Mouse (Mus musculus): ENCODE data around the gene Muc4.

Gene Muc4

DNA sequence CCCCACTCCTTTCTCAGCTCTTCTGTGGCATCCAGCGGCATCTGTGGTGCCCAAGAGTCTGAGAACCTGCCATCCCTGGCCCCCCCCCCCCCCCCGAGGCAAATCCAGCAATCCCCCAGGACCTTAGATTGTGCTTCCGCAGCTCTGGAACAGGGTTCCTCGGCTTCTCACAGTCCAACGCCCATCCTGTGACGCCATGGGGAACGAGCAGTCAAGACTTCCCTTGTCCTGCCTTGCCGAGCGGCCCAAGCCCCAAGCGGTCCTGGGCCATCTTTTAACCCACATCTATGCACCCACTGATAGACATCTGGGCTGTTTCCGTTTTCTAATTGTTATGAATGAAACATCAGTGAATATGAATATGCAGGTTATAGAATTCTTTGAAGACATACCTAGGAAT is 23.5 kb upstream of the Muc4 start:
- no peaks in the 10 kb centered on the region for H3K9me3 ChIP-seq (ENCODE audit: low read length)
- peaks cover 48% of the 10 kb centered on the region for H3K4me1 ChIP-seq (replicated peaks; ENCODE audit: low read depth, low read length)
- H3K36me3 ChIP-seq (ENCODE audit: insufficient read depth, low read length): no peaks in the 10 kb centered on the region
- 0 out of 2 replicates have a peak overlapping the region, but pooled peaks have one; percentile 20 for H3K4me3 ChIP-seq (replicated peaks; ENCODE audit: low read length)
- TF ChIP-seq CTCF (conservative IDR thresholded peaks at IDR 0.05; ENCODE audit: low read length): no peak
- no peak for TF ChIP-seq NANOG (IDR thresholded peaks at IDR 0.05; ENCODE audit: borderline replicate concordance, low read length)
- no peak for TF ChIP-seq POU5F1 (IDR thresholded peaks at IDR 0.05; ENCODE audit: borderline replicate concordance, low read length)
- 0 out of 2 replicates have a peak, but pooled peaks cover 9% of the 10 kb centered on the region for H3K27me3 ChIP-seq (ENCODE audit: insufficient read depth, low read length)

DNA sequence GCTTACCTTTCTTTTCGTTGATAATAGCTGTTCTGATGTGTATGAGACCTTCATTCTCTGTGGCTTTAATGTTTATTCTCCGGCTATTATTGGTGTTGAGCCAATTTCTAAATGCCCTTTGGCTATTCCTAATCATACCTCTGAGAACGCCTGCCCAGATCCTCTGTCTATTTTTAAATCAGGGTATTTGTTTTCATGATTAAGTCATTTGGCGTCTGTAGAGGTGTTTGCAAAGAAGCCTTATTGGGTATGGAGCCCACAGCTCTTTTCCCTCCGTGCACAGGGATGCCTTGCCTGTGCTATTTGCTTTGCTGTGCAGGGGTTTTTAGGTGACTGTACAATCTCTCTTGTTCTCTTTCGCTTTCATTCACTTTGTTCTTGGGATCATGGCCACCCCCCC is 22.1 kb upstream of the Muc4 start:
- Histone ChIP-seq H3K4me3 (replicated peaks; ENCODE audit: low read length) (no peak overlapping the region), H3K4me1 (replicated peaks; ENCODE audit: low read depth, low read length) (peaks cover 35% of the 10 kb centered on the region), H3K9me3 (ENCODE audit: low read length) (no peaks in the 10 kb centered on the region), H3K27me3 (ENCODE audit: insufficient read depth, low read length) (0 out of 2 replicates have a peak, but pooled peaks cover 10% of the 10 kb centered on the region), H3K36me3 (ENCODE audit: insufficient read depth, low read length) (no peaks in the 10 kb centered on the region)
- TF ChIP-seq CTCF (conservative IDR thresholded peaks at IDR 0.05; ENCODE audit: low read length): no peak
- TF ChIP-seq POU5F1 (IDR thresholded peaks at IDR 0.05; ENCODE audit: borderline replicate concordance, low read length): no peak
- TF ChIP-seq NANOG (IDR thresholded peaks at IDR 0.05; ENCODE audit: borderline replicate concordance, low read length): no peak

DNA sequence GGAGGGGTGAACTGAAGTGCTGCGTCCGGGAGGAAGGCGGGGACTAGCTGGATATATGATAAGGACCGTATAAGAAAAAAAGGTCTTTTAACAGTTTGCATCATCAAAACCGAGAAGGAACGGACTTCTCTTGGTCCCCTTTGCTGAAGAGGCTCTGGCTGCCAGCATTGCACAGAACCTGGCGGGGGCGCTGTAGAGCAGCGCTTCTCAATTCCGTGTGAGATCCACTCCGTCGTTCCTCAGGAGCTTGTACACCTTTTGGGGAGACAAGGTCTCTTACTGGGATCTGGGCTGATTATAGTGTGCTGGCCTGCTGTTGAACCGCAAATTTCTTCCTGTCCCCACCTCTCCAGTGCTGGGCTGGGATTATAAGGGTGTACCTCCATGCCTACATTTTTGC is 20.3 kb upstream of the Muc4 start:
- TF ChIP-seq POU5F1 (IDR thresholded peaks at IDR 0.05; ENCODE audit: borderline replicate concordance, low read length): no peak
- no peak for TF ChIP-seq NANOG (IDR thresholded peaks at IDR 0.05; ENCODE audit: borderline replicate concordance, low read length)
- TF ChIP-seq CTCF (conservative IDR thresholded peaks at IDR 0.05; ENCODE audit: low read length): peak; percentile 92
- H3K4me1 ChIP-seq (replicated peaks; ENCODE audit: low read depth, low read length): peaks cover 29% of the 10 kb centered on the region
- H3K27me3 ChIP-seq (ENCODE audit: insufficient read depth, low read length): 0 out of 2 replicates have a peak, but pooled peaks cover 10% of the 10 kb centered on the region
- H3K36me3 ChIP-seq (ENCODE audit: insufficient read depth, low read length): no peaks in the 10 kb centered on the region
- H3K4me3 ChIP-seq (replicated peaks; ENCODE audit: low read length): peak overlapping the region; percentile 29; the same call in 1 of the 2 replicates
- H3K9me3 ChIP-seq (ENCODE audit: low read length): no peaks in the 10 kb centered on the region

DNA sequence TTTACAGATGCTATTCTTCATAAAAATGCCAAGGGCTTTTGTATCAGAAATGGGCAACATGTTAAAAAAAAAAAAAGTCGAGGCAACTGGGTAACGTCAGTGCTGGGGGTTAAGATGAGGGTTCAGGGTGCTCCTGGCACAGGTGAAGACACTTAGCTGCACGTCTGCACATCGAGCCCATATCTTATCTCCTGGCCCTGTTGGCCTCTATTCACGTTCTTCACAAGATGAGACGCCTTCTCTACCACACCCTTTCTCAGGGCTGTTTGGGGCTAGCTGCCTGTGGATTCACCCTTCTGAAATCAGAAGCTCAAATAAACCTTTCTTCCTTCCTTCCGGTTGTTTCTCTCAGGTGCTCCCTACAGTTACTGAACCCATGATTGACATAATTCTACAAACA is 12.5 kb upstream of the Muc4 start:
- Histone ChIP-seq H3K9me3 (ENCODE audit: low read length) (0 out of 2 replicates have a peak, but pooled peaks cover 3% of the 10 kb centered on the region), H3K36me3 (ENCODE audit: insufficient read depth, low read length) (no peaks in the 10 kb centered on the region), H3K27me3 (ENCODE audit: insufficient read depth, low read length) (no peaks in the 10 kb centered on the region), H3K4me1 (replicated peaks; ENCODE audit: low read depth, low read length) (no peaks in the 10 kb centered on the region), H3K4me3 (replicated peaks; ENCODE audit: low read length) (no peak overlapping the region)
- TF ChIP-seq CTCF (conservative IDR thresholded peaks at IDR 0.05; ENCODE audit: low read length): no peak
- no peak for TF ChIP-seq NANOG (IDR thresholded peaks at IDR 0.05; ENCODE audit: borderline replicate concordance, low read length)
- TF ChIP-seq POU5F1 (IDR thresholded peaks at IDR 0.05; ENCODE audit: borderline replicate concordance, low read length): no peak

DNA sequence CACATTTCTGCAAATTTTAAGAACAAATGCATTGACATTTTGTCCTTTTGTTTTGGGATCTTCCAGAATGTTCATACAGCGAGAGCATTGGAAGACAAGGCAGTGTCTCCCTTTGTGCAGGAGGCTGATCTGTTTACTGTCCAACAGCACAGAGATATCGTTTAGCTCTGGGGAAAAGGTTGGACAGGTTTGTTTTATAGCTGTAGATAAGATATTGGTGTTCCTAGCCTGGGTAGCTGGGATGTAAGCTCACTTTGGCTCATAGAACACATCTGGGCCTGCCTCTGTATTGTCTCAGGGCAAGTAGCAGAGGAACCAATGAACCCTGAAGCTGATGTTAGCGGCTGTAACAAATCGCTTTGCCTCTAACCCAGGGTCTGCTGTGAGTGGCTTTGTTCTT is 11.9 kb upstream of the Muc4 start:
- H3K27me3 ChIP-seq (ENCODE audit: insufficient read depth, low read length): no peaks in the 10 kb centered on the region
- H3K9me3 ChIP-seq (ENCODE audit: low read length): 0 out of 2 replicates have a peak, but pooled peaks cover 3% of the 10 kb centered on the region
- TF ChIP-seq POU5F1 (IDR thresholded peaks at IDR 0.05; ENCODE audit: borderline replicate concordance, low read length) (no peak), NANOG (IDR thresholded peaks at IDR 0.05; ENCODE audit: borderline replicate concordance, low read length) (no peak), CTCF (conservative IDR thresholded peaks at IDR 0.05; ENCODE audit: low read length) (no peak)

DNA sequence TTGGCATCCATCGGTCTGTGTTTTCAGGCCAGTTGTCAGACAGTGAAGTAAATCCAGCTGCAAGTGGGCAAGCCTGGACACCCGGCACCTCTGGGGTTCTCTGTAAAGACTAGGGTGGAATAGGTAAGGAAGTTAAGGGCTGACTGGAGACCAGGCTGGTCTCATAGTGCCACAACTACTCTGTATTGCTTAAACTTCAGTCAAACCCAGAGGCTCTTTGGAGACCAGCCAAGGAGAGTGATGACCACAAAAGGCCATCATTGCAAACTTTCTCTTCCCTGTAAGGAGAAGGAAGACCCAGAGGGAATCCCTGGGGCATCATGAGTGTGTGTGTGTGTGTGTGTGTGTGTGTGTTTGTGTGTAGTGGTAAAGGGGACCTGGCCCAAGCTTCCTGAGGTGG is 11.4 kb upstream of the Muc4 start:
- H3K4me3 ChIP-seq (replicated peaks; ENCODE audit: low read length): no peak overlapping the region
- TF ChIP-seq CTCF (conservative IDR thresholded peaks at IDR 0.05; ENCODE audit: low read length): no peak
- TF ChIP-seq POU5F1 (IDR thresholded peaks at IDR 0.05; ENCODE audit: borderline replicate concordance, low read length): no peak
- H3K4me1 ChIP-seq (replicated peaks; ENCODE audit: low read depth, low read length): no peaks in the 10 kb centered on the region

More for the DNA sequence above, 11.9 kb upstream of the Muc4 start:
- no peaks in the 10 kb centered on the region for H3K36me3 ChIP-seq (ENCODE audit: insufficient read depth, low read length)
- no peak overlapping the region for H3K4me3 ChIP-seq (replicated peaks; ENCODE audit: low read length)
- H3K4me1 ChIP-seq (replicated peaks; ENCODE audit: low read depth, low read length): no peaks in the 10 kb centered on the region

DNA sequence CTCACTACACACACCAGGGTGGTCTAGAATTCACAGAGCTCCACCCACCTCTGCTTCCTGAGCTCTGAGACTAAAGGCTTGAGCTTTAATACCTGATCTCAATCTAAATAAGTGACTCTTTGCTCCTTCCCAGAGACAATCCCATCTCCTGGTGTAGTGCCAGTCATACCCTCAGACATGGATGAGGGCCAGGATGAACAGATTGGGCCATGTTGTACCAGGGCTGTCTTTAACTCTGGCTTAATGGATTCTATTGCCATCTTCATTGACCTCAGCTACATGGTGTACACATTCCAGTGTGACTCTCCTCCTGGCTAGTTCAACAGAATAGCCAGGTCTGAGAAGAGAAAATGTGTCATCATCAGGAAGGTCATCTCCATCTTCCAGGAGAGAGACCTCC is 9.2 kb upstream of the Muc4 start:
- Histone ChIP-seq H3K4me1 (replicated peaks; ENCODE audit: low read depth, low read length) (peaks cover under 1% of the 10 kb centered on the region), H3K27me3 (ENCODE audit: insufficient read depth, low read length) (no peaks in the 10 kb centered on the region), H3K9me3 (ENCODE audit: low read length) (0 out of 2 replicates have a peak, but pooled peaks cover 3% of the 10 kb centered on the region), H3K36me3 (ENCODE audit: insufficient read depth, low read length) (no peaks in the 10 kb centered on the region), H3K4me3 (replicated peaks; ENCODE audit: low read length) (no peak overlapping the region)
- TF ChIP-seq CTCF (conservative IDR thresholded peaks at IDR 0.05; ENCODE audit: low read length): no peak
- TF ChIP-seq POU5F1 (IDR thresholded peaks at IDR 0.05; ENCODE audit: borderline replicate concordance, low read length): no peak
- TF ChIP-seq NANOG (IDR thresholded peaks at IDR 0.05; ENCODE audit: borderline replicate concordance, low read length): no peak

More for the DNA sequence above, 11.4 kb upstream of the Muc4 start:
- Histone ChIP-seq H3K36me3 (ENCODE audit: insufficient read depth, low read length) (no peaks in the 10 kb centered on the region), H3K27me3 (ENCODE audit: insufficient read depth, low read length) (no peaks in the 10 kb centered on the region), H3K9me3 (ENCODE audit: low read length) (0 out of 2 replicates have a peak, but pooled peaks cover 3% of the 10 kb centered on the region)

DNA sequence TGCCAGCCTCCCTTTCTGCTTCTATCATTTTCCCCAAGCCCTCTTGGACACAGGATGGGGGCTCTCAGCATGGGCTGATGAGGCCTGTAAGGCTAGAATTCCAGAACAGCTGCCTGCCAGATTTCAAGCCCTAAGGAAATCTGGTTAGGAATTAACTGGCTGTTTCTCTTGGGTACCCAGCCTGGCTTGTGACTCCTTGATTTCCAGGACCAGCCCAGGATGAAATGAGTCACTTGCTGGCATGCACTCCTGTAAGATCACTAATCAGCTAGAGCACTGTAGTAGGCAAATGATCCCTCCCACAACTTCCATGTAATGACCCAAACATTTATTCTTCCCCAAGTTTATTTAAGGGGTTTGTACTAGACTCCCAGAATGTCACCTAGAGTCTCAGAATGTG is 7.4 kb upstream of the Muc4 start:
- Histone ChIP-seq H3K9me3 (ENCODE audit: low read length) (0 out of 2 replicates have a peak, but pooled peaks cover 3% of the 10 kb centered on the region), H3K27me3 (ENCODE audit: insufficient read depth, low read length) (no peaks in the 10 kb centered on the region), H3K36me3 (ENCODE audit: insufficient read depth, low read length) (no peaks in the 10 kb centered on the region), H3K4me3 (replicated peaks; ENCODE audit: low read length) (no peak overlapping the region), H3K4me1 (replicated peaks; ENCODE audit: low read depth, low read length) (peaks cover 8% of the 10 kb centered on the region)
- no peak for TF ChIP-seq POU5F1 (IDR thresholded peaks at IDR 0.05; ENCODE audit: borderline replicate concordance, low read length)
- no peak for TF ChIP-seq NANOG (IDR thresholded peaks at IDR 0.05; ENCODE audit: borderline replicate concordance, low read length)

DNA sequence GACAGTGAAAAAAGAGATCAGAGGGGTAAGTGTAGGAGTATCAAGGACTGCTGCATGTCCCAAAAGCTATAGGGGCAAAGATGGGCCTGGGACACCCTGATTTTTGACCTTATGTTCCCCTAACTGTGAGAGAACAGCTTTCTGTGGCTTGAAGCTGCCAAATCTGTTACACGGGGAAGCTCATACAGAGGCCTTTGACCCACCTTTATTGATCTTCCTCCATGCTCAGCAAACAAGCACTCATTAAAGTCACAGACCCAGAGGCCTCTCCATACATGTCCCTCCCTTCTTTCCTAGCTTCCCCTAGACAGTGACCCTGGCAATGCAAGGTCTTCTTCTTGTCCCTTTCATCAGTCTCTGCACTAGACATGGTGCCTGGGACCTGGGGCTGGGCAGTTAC is 7.0 kb upstream of the Muc4 start:
- no peak overlapping the region for H3K4me3 ChIP-seq (replicated peaks; ENCODE audit: low read length)
- H3K9me3 ChIP-seq (ENCODE audit: low read length): 0 out of 2 replicates have a peak, but pooled peaks cover under 1% of the 10 kb centered on the region
- TF ChIP-seq NANOG (IDR thresholded peaks at IDR 0.05; ENCODE audit: borderline replicate concordance, low read length) (no peak), POU5F1 (IDR thresholded peaks at IDR 0.05; ENCODE audit: borderline replicate concordance, low read length) (no peak), CTCF (conservative IDR thresholded peaks at IDR 0.05; ENCODE audit: low read length) (no peak)
- H3K27me3 ChIP-seq (ENCODE audit: insufficient read depth, low read length): no peaks in the 10 kb centered on the region
- no peaks in the 10 kb centered on the region for H3K36me3 ChIP-seq (ENCODE audit: insufficient read depth, low read length)
- peaks cover 8% of the 10 kb centered on the region for H3K4me1 ChIP-seq (replicated peaks; ENCODE audit: low read depth, low read length)

Measured in E14TG2a.4 (cell line).